Mouse (Mus musculus): ENCODE data around the gene Cadps2. TPM values are rescaled to one million over a fixed set of nuclear protein-coding genes. Genes with fewer than 3 reads are reported as not detected.

Gene Cadps2
- total RNA-seq, 2 experiments from 2014 or later, result 79.1 to 85.6 TPM

- no peak for DNase-seq (ENCODE audit: low spot score in 2 of 2)
These were observed 61.6 kb downstream of the Cadps2 start for GRCm38 (mm10) chr6:23777641-23778040.

- no peak for DNase-seq (ENCODE audit: low spot score in 2 of 2)
These were observed 77.0 kb downstream of the Cadps2 start for GRCm38 (mm10) chr6:23762204-23762603.

GRCm38 (mm10) chr6:23758249-23758648, 81.0 kb downstream of the Cadps2 start:
- no peak for DNase-seq (ENCODE audit: low spot score in 2 of 2)

GRCm38 (mm10) chr6:23748823-23749222, 90.4 kb downstream of the Cadps2 start:
- DNase-seq (ENCODE audit: low spot score in 2 of 2), result no peak

DNA sequence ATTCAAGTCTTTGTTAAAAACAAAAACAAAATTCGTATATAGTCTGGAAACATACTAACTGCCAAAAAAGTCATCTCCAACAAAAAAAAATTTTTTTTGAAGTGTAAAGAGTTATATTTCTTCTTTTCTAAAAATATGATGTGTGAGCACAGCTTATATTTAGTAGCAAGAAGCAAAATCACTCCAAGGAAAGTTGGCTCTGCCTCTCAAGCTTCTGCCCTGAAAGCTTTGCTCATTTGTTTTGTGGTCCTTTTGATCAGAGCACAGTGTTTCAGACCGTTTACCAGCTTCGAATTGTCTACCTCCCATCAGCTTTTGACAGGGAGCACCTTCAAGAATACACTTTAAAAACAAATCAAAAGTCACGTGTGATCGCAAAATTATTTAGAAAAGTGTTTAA, 99.2 kb downstream of the Cadps2 start:
- no peak for DNase-seq (ENCODE audit: low spot score in 2 of 2)

- no peak for DNase-seq (ENCODE audit: low spot score in 2 of 2)
These were observed 106.5 kb downstream of the Cadps2 start for GRCm38 (mm10) chr6:23732750-23733149.

GRCm38 (mm10) chr6:23728620-23729019, 110.6 kb downstream of the Cadps2 start:
- DNase-seq (ENCODE audit: low spot score in 2 of 2), result peak; percentile 16 to 29

DNA sequence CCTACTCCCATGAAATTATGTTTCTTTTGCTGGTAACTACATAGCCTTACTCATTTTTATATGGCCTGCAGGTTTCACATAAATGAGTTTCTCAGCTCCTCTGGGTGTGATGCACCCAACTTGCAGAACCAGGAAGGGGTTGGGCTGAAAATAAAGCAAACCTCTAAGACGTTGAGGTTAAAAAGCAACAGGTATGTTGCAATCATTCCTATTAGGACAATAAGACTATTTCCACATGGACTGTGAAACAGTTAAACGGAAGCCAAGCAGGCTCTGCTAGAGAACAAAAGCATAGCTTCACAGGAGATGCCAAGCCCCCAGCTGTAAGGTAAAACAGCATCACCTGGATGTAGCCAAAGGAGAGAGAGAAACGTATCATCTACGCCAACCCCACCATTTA, 115.5 kb downstream of the Cadps2 start:
- no peak for DNase-seq (ENCODE audit: low spot score in 2 of 2)

DNA sequence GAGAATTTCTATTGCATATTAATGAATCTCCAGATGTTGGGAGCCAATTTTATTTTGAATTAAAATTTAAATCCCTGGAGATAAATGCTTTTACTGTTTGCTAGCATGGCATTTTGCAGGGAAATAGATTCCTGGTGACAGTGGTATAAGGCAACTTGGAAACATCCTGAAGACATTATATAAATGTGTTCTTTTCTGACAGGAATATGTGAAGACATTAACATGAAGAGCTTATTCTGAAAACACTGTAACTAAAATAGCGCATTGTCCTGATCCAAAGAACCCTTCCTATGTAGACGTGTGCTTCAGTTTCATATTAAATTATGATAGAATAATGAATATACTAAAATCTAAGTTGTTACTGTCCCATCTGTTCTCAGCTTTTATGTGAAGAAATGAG, 118.8 kb downstream of the Cadps2 start:
- no peak for DNase-seq (ENCODE audit: low spot score in 2 of 2)

GRCm38 (mm10) chr6:23707506-23707905, 131.7 kb downstream of the Cadps2 start:
- peak; percentile 54 for DNase-seq (ENCODE audit: low spot score in 2 of 2)

- DNase-seq (ENCODE audit: low spot score in 2 of 2), result no peak
These were observed 138.3 kb downstream of the Cadps2 start for GRCm38 (mm10) chr6:23700879-23701278.

GRCm38 (mm10) chr6:23678172-23678571, 161.0 kb downstream of the Cadps2 start:
- DNase-seq (ENCODE audit: low spot score in 2 of 2), result no peak

DNA sequence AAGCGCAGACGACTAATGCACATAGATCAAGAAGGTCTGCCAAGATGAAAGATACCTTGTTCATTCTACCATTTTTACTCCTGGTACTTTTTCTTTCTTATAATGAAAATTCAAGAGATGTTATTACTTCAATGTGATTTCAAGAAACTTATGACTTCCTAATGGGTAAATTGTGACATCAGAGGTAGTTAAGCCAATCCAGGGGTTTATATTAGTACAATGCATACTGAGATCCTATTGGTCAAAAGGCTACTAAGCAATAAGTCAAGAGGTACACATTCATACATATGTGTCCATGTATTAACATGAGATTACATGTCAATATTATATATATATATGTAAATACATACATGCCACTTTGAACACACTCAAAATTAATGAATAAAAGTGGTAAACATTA, 184.2 kb downstream of the Cadps2 start, which contains the start of gene Rnf148:
Gene Rnf148 (minus strand): TSS at position 101 of the 400 bp plus-strand sequence.
- no peak for DNase-seq (ENCODE audit: low spot score in 2 of 2)

GRCm38 (mm10) chr6:23650205-23650604, 189.0 kb downstream of the Cadps2 start, which contains the start of gene Rnf133:
TSS of gene Rnf133 (minus strand) at chr6:23650305.
- DNase-seq (ENCODE audit: low spot score in 2 of 2), result no peak

DNA sequence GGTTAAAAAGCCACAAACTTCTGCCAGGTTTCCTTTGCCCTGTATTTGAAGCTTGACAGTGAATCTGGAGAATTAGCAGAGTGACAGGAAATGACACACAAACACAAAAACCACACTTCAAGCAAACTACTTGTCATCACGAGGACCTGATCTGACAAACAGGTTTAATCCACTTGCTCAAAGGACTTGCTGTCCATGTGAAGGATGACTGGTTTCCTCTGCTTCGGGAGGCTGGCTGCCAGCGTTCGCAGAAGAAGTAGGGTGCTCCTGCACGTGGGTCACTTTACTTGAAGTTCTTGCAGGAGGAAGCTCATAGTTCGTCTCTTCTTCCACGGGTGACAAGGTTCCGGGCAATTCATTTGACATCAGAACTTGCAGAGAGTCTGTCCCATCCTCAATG, 190.5 kb downstream of the Cadps2 start:
- no peak for DNase-seq (ENCODE audit: low spot score in 2 of 2)

DNA sequence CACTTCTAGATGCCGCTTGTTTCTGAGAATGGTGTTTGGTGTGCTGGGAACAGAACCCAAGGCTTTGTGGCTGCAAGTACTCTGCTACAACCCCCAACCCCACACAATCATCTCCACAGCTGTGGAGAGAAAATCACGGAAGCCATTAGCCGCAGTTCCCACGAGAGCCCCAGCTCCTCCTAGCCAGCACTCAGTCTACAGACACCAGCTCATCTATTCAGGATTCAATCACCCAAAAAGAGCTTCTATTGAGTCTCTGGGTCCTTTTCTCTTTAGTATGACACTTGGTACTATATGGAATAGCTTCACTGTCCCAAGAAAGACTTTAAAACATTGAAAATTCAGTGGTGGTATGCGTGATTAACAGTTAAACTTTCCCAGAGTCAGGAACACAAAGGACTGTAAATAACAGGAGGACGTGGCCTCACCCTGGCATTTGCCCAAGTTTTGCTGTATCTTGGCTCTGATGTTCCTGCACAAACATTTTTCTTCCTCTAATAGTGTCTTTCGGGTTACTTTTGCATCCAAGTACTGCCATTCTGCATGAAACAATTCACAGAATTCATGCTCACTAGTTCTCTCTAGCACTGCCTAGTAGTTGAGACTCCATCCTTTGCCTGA, 191.5 kb downstream of the Cadps2 start:
- no peak for DNase-seq (ENCODE audit: low spot score in 2 of 2)

GRCm38 (mm10) chr6:23637081-23637480, 202.1 kb downstream of the Cadps2 start:
- DNase-seq (ENCODE audit: low spot score in 2 of 2), result peak; percentile 13 to 18

DNA sequence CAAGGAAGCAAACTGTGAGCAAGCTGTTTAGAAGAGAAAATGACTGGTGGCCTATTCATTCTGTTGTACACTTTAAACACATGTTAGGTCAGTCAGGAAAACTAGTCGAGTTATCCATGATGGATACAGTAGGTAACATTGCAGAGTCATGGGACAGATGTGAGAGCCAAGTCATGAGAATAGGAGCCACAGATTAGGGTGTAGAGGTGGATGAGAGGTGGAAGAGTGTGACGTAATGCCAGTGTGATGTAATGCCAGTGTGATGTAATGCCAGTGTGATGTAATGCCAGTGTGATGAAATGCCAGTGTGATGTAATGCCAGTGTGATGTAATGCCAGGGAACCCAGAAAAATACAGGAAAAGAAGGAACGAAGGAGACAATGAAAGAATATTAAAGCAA, 204.0 kb downstream of the Cadps2 start:
- no peak for DNase-seq (ENCODE audit: low spot score in 2 of 2)

- no peak for DNase-seq (ENCODE audit: low spot score in 2 of 2)
These were observed 205.2 kb downstream of the Cadps2 start for GRCm38 (mm10) chr6:23634016-23634415.

DNA sequence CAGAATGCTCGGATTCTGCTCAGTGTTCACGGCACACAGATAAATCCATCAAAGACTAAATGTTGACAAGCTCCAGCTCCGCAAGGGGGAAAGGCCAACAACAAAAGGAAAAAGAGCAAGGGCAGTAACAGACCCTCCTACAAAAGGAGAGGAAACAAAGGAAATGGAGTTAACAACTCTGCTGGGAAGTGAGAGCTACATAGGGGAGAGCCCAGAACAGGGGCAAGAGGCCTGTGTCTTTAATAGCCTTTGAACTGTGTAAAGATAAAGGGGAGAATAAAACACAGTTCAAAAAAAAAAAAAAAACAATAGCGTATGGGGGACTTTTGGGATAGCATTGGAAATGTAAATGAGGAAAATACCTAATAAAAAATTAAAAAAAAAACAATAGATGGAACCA, 208.8 kb downstream of the Cadps2 start:
- DNase-seq (ENCODE audit: low spot score in 2 of 2), result no peak

- DNase-seq (ENCODE audit: low spot score in 2 of 2), result no peak
These were observed 264.1 kb downstream of the Cadps2 start for GRCm38 (mm10) chr6:23575102-23575501.

DNA sequence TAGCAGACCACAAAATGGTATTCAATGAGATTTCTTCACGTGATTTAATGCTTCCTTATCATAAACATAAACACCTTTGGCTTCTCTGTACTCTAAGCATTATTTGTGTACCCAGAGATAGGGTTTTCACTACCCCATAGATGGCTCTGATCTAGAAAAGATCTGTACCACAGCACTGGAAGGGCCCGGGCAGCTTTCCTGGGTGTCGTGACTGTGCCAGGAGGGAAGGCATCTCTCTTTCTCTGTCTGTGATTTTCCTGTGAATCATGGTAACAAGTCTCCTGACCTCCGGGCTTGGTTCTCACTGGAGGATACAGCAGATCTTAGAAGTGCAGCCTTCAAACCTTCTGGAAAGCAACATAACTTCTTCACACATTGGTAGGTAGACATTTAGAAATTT, 265.5 kb downstream of the Cadps2 start:
- DNase-seq (ENCODE audit: low spot score in 2 of 2), result peak in 1 of 2 experiments; percentile 12

DNA sequence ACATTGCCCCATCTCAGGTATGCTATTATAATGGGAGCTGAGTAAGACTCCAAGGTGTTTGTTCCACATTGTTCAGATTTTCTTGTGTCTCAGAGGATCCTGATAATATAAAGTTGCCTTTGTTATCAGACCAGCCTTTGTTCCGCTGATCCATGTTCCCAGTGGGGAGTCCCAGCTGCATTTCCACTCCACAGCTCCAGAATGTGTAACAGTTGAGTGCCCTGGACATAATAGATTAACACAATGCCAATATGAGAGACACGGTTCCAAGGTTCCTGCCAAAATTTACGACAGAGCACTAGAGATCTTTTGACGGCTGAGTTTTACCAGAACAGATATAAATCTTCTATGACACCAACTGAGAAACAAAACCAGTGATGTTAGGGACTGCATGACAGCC, 266.8 kb downstream of the Cadps2 start:
- DNase-seq (ENCODE audit: low spot score in 2 of 2), result no peak
